Mouse (Mus musculus) thymus, postnatal 10 days (tissue): ENCODE data around the gene Arhgap36.

Source experiments
- DNase-seq, 2 experiments: peaks; one replicate each; pipeline ENCODE4 v3.0.0; 2021; ENCODE audit warnings: low spot score in 2 of 2

Arhgap36 gene

DNA sequence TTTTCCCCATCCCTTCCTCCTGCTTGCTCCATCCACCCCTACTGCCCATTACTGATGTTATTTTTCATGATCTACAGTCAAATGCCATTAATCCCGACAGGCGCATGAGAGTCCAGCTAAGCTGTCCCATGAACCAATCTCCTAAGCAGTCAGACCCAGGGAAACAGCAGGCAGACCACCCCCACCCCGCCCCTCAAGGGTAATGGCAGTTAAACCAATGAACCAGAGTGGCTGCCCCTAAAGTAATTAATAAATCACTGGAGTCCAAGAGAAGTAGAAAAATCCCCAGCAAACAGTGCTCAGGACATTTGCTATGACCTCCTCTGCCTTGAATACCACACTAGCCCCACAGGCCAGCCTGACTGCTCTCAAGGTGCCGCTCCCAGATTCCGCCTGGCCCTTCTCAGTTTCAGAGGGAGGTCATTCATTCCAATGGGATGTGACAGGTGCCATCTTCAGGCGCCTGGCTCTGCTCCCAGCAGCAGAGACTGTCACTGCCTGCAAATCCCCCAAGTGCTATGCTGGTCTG is at the start of gene Arhgap36:
TSS of gene Arhgap36 (plus strand) at position 504 of the 529 bp plus-strand sequence.
- DNase-seq: no peak

DNA sequence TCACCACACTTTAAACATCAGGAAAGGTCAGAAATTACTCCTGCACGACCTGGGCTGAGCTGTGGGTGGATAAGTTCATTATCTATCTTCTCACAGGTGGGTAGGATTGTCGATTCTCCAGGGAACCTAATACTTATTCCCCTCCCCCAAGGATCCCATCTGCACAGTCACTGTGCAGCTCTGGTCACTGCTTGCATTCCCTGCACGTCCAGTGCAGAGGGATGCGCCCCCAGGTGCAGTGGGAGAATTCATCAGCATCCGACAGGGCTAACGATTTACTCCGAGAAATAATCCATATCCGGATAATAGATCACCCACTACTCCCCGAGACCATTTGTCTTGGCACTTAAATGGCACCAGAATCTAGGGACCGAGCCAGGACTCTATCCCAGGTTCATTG is 6.0 kb upstream of the Arhgap36 start:
- DNase-seq: no peak

DNA sequence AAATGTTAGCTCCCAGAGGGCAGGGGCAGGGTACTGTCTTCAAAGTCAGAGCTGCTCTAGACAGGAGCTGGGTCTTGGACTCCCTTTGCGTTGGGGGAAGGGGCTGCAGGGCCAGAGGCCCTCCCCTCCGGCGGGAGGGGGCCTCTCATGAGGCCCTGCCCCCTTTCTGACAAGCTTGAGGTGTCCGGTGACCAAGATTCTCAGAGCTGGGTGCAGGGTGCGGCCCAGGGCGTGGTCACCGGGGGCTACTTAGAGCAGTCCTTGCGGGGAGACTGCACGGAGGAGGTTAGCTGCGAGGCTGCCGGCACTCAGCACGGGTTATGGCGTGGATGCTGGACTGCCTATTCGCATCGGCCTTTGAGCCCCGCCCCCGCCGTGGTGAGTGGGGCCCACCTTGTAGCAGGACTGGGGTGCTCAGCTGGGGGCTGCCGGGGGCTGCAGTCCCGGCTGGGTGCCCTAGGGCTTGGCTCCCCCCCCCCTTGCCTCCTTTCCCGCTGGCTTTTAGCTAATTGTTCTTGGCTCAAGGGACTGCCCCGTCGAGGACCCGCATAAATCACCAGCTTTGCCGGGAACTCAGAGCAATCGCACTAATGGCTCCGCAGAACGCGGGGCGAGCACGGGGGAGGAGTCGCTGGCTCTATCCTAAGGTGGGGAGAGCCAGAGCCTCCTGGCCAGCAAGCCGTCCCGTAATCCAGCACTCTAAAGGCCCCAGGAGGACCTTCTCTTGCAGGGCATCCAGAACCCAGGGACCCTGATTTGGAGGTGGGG is 6.7 kb downstream of the Arhgap36 start:
- no peak for DNase-seq

DNA sequence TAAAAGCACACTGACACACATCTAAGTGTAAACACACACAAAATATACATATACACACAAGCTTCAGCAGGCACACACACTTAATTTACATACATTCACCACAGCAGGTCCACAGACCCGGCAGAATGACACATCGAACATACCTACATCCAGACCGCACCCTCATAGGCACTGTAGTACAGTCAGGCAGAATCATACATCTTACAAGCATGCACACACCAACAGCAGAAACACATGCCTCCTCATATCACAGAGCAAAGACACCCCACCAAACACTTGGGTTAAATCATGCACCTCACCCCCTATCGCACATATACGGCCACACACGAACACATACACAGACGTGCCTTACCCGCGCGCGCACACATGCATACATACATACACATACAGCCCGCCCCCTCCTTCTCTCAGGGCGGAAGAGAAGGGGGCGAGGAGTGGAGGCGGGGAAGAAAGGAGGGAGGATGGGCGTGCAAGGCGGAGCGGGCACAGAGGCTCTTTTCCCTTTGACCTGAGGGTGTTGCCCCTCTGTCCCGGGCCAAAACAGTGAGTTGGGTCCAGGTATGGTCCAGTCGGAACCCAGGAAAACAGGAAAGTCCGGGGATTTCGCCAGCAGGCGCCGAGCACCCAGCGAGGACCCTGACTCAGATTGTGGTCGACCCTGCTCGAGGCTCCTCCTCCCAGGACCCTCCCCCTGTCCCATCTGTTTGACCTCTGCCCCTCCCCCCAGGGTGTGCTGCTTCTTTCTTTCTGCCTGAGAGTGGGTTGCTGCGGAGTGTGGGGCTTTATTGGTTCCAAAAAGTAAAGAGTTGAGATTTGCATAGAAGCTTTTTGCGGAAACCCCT is 16.4 kb downstream of the Arhgap36 start:
- no peak for DNase-seq

DNA sequence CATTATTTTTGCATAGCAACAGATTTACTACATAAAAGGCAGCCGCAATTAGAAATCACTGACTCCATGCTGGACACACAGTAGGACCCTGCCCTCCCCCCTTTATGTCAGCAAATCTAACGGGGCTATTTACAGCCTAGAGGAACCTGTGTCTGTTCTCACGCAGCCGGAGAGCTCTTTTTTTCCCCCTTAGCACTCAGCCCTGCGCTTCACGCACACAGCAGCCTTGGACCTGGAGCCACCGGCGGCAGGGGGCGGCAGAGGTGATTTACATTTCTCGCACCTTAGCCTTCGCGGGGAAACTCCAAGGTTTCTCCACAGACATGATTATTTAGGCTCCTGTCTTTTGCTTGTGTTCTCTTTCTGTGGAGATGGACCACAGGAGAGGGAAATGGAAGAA is 17.1 kb downstream of the Arhgap36 start:
- DNase-seq: no peak

DNA sequence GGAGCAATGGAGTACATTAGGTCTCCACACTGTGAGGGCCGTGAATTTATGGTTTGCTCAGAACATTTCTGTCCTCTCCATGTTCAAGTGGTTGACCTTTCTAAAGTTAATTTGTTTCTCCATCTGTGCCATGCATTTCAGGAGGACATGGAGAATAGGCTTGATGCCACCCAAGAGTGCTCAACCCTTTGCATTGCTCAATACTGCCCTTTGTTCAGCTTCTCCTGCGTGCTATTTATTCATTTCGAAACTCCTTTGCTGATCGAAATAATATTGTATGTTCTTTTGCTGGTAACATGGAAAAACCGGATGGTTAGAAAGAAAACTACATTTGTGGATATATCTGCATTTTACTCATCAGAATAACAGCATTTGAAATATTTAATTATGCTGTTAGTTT is 25.4 kb downstream of the Arhgap36 start:
- no peak for DNase-seq

DNA sequence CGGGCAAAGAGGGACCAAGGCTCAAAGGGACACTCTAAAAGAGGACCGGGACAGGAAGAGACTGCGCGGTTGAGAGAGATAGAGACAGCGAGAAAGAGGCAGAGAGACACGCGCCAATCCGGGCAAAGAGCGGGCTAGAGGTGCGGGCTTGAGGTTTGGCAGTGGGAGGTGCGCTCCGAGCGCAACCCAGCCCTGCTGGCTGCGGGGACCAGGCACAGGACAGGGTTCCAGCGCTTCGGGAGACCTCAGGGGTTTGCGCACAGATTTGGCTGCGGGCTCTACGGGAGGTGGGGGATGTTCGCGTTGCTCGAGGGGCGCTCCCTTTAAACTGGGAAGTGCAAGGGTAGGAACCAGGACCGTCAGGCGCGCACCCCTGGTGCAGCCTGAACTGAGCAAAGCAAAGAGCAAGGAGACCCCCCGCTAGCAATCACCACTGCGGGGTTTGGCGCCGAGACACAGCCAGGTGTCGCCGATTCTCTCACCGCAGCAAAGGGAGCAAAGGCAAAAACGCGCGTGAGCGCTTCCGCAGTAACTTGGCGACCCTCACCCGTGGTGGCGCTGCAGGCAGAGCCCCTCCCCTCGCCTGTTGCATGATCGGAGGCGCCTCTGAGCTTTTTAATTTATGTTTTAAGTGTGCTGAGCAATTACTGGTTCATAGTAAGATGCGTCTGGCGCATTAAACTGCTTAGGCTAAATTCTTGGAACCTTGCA is 30.1 kb downstream of the Arhgap36 start:
- no peak for DNase-seq
